Mouse (Mus musculus) cerebellum, postnatal 25 days (tissue): Measurements from ENCODE around the gene Gse1.

Experiments used
- DNase-seq, 2 experiments: peaks; one replicate each; pipeline ENCODE4 v3.0.0; 2021; ENCODE audit warnings: mixed read lengths in 2 of 2

The Gse1 gene

GRCm38 (mm10) chr8:120213229-120213628, 15.0 kb upstream of the Gse1 start:
- DNase-seq = no peak

GRCm38 (mm10) chr8:120213939-120214338, 14.3 kb upstream of the Gse1 start:
- peak; percentile 97 to 98 for DNase-seq

GRCm38 (mm10) chr8:120215416-120216141, 12.7 kb upstream of the Gse1 start:
- peak; percentile 55 to 64 for DNase-seq

GRCm38 (mm10) chr8:120216855-120217830, 11.1 kb upstream of the Gse1 start:
- no peak for DNase-seq

- DNase-seq = no peak
These were observed 5.7 kb upstream of the Gse1 start for GRCm38 (mm10) chr8:120222548-120222947.

GRCm38 (mm10) chr8:120224521-120225420, 3.5 kb upstream of the Gse1 start:
- no peak for DNase-seq

GRCm38 (mm10) chr8:120225421-120226151, 2.7 kb upstream of the Gse1 start:
- peak in 1 of 2 experiments; percentile 5 for DNase-seq

- peak in 1 of 2 experiments; percentile 8 for DNase-seq
These were observed 1.3 kb upstream of the Gse1 start for GRCm38 (mm10) chr8:120226700-120227577.

GRCm38 (mm10) chr8:120227578-120227876, 729 bp upstream of the Gse1 start:
- no peak for DNase-seq

GRCm38 (mm10) chr8:120228781-120229573, 721 bp downstream of the Gse1 start:
- DNase-seq = peak; percentile 67 to 74

GRCm38 (mm10) chr8:120229574-120229916, 1.3 kb downstream of the Gse1 start:
- DNase-seq = peak in 1 of 2 experiments; percentile 47

GRCm38 (mm10) chr8:120230081-120230480, 1.8 kb downstream of the Gse1 start:
- peak in 1 of 2 experiments; percentile 37 for DNase-seq

- no peak for DNase-seq
These were observed 2.7 kb downstream of the Gse1 start for GRCm38 (mm10) chr8:120230715-120231614.

- peak; percentile 48 to 60 for DNase-seq
These were observed 3.6 kb downstream of the Gse1 start for GRCm38 (mm10) chr8:120231870-120232269.

- no peak for DNase-seq
These were observed 4.1 kb downstream of the Gse1 start for GRCm38 (mm10) chr8:120232398-120232797.

GRCm38 (mm10) chr8:120232913-120233312, 4.7 kb downstream of the Gse1 start:
- DNase-seq = peak; percentile 43 to 50

GRCm38 (mm10) chr8:120234457-120234856, 6.2 kb downstream of the Gse1 start:
- peak in 1 of 2 experiments; percentile 36 for DNase-seq

- no peak for DNase-seq
These were observed 6.6 kb downstream of the Gse1 start for GRCm38 (mm10) chr8:120234866-120235265.

- DNase-seq = no peak
These were observed 15.0 kb downstream of the Gse1 start for GRCm38 (mm10) chr8:120243222-120243621.
